Mouse (Mus musculus): ENCODE measurements around the gene Eef2kmt.

DNA sequence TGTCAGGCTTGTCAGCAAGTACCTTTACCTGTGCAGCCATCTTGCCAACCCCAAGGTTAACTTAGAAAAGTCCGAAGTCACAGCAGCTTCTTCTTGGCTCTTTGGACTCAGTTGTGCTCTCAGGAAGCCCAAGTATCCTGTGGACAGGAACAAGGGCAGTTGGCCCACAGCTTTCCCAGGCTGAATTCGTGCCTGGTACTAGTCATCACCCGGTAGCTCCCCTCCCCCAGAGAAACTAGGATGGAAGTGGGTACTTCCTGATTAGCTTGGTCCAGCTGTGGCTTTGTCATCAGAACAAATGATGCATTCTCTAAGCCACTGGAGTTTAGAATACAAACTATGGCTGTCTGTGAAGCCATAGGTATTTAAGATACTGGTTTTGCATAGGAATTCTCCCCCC lies 29.6 kb upstream of the Eef2kmt start:
- TF ChIP-seq GATA1 (IDR thresholded peaks at IDR 0.05; ENCODE audit: low read length) (no peak), TAL1 (IDR thresholded peaks at IDR 0.05; ENCODE audit: low read length) (no peak)

Data from erythroblast, embryonic 14.5 days (primary cell).